Mouse (Mus musculus) intestine, postnatal 0 days (tissue): Measurements from ENCODE around the gene Scml4. TPM values are rescaled to one million over a fixed set of nuclear protein-coding genes. Genes with fewer than 3 reads are reported as not detected.

Experiments used
- ATAC-seq: fragments of 200-750 bp; cut with Nextera tagmentation; 2 replicates; pipeline ENCODE4 v1.8.0; 2017; ENCODE audit warnings: mild to moderate bottlenecking, moderate TSS enrichment, moderate library complexity
- H3K27ac ChIP-seq: fragments of 300-500 bp; sonication (generic); 2 replicates; pipeline ENCODE4 v1.5.1; 2014; ENCODE audit warnings: mild to moderate bottlenecking, low read depth, low read length, moderate library complexity
- H3K27me3 ChIP-seq: fragments of 300-500 bp; sonication (generic); replicated peaks from 2 replicates; pipeline ENCODE4 v1.6.1; 2014; ENCODE audit warnings: low read length, mixed read lengths; ENCODE audit not compliant: control insufficient read depth, insufficient read depth
- H3K36me3 ChIP-seq: fragments of 300-500 bp; sonication (generic); 2 replicates; pipeline ENCODE4 v1.6.1; 2014; ENCODE audit warnings: mild to moderate bottlenecking, moderate library complexity; ENCODE audit not compliant: control insufficient read depth, insufficient read depth
- H3K4me1 ChIP-seq: fragments of 300-500 bp; sonication (generic); replicated peaks from 2 replicates; pipeline ENCODE4 v1.6.1; 2014; ENCODE audit warnings: antibody characterized with exemption, low read length, mixed read lengths; ENCODE audit not compliant: control insufficient read depth, insufficient read depth
- H3K4me2 ChIP-seq: fragments of 300-500 bp; sonication (generic); replicated peaks from 2 replicates; pipeline ENCODE4 v1.6.1; 2014; ENCODE audit warnings: low read depth, mild to moderate bottlenecking, moderate library complexity
- H3K4me3 ChIP-seq: fragments of 300-500 bp; sonication (generic); 2 replicates; pipeline ENCODE4 v1.5.1; 2014; ENCODE audit warnings: low read depth, low read length
- H3K9ac ChIP-seq: fragments of 300-500 bp; sonication (generic); 2 replicates; pipeline ENCODE4 v1.6.1; 2014; ENCODE audit warnings: mild to moderate bottlenecking, low read depth, low read length
- H3K9me3 ChIP-seq: fragments of 300-500 bp; sonication (generic); 2 replicates; pipeline ENCODE4 v1.6.1; 2016; ENCODE audit warnings: mixed run types; ENCODE audit not compliant: control insufficient read depth
- CTCF ChIP-seq: sonication (generic); IDR thresholded peaks from 2 replicates; pipeline ENCODE4 v1.5.1; 2016; ENCODE audit warnings: low read depth, mild to moderate bottlenecking, control low read depth, antibody characterized with exemption, moderate library complexity
- WGBS: fragments of 180-500 bp; shearing (Covaris S2); extraction: QIAGEN DNeasy Blood & Tissue Kit; methylation state at CpG from one replicate; pipeline ENCODE4 v1.1.7; 2014; 5-methylcytosine and 5-hydroxymethylcytosine counted together
- polyA plus RNA-seq: library from polyadenylated mRNA; unstranded; fragments of >200 nt; fragmentation: Nextera tagmentation; extraction: Ambion mirVana; gene quantifications from 2 replicates; pipeline ENCODE4 v1.2.1, GENCODE M21; 2015

Gene Scml4
- polyA plus RNA-seq, 1 experiment from 2014 or later: 13.0 TPM

DNA sequence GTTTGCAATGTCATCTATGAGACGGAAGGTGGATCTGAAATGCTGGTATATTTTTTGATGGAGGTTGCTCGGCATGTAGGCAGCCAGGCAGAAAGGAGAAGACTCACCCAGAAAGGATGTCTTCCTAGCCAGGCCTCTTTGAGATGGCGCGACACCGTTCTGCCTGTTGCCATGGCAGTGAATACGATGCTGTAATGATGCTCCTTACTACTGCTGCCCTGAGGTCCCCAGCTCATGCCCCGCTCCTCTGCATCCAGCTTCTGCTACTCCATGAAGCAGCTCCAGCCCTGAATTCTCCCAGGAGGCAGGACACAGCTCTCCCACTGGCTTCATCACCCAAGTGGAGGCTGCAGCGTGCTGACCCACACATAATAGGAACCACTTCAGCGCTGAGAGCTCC, 130.8 kb downstream of the Scml4 start:
- Histone ChIP-seq H3K27ac (no peak overlapping the region), H3K9me3 (no peaks in the 10 kb centered on the region), H3K4me2 (no peak overlapping the region), H3K9ac (no peak overlapping the region), H3K27me3 (no peaks in the 10 kb centered on the region), H3K4me1 (no peaks in the 10 kb centered on the region), H3K4me3 (no peak overlapping the region), H3K36me3 (no peaks in the 10 kb centered on the region)
- TF ChIP-seq CTCF: no peak
- WGBS: 77% methylated on average over 9 of the region's 9 CpGs
- no peak for ATAC-seq

DNA sequence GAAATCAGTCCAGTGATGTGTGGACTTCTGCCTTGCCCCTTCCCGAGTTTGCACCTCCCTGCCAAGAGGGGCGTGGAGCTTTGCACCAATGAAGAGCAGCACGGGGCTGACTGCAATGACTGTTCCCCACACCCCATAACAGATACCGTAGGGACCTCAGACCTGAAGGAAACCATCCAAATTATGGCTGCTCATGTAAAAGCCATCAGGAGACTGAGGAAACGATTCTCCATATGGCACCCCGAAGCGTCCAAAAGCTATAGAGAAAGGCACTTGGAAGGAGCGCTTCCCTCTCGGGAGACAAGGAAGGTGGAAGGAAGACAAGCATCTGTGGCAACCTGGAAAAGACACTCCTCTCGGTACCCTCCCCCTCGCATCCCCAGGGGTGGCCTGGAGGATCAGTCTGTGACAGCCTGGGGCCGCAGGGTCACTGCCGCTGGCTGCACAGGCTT, 134.2 kb downstream of the Scml4 start:
- H3K4me2 ChIP-seq: no peak overlapping the region; the same call in 1 of the 2 replicates
- no peak overlapping the region for H3K4me3 ChIP-seq

DNA sequence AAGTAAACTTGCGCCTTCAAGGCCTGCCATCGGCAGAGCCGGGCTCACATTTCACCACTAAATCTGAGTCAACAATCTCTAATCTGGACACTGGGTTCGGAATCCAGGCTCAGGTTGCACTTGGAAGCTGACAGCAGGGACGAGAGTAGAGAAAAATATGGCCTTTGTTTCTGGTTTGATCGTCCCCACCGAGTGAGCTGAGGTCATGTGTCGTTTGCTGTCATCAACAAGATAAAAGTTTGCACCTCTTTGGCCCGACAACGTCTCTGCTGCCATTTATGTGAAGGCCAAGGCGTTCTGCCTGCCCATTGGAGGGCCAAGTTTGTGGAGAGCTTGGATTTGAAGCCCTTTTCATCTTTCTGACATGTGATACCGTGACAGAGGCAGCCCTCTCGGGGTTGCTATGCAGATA, 135.3 kb downstream of the Scml4 start:
- H3K27me3 ChIP-seq: no peaks in the 10 kb centered on the region
- H3K4me1 ChIP-seq: no peaks in the 10 kb centered on the region
- no peak for ATAC-seq
- no peak overlapping the region for H3K27ac ChIP-seq
- no peak overlapping the region for H3K9ac ChIP-seq
- no peaks in the 10 kb centered on the region for H3K9me3 ChIP-seq
- no peaks in the 10 kb centered on the region for H3K36me3 ChIP-seq
- no peak overlapping the region for H3K4me2 ChIP-seq
- 30% methylated on average over 13 of the region's 13 CpGs for WGBS
- TF ChIP-seq CTCF: no peak
- no peak overlapping the region for H3K4me3 ChIP-seq

More for the DNA sequence above, 134.2 kb downstream of the Scml4 start:
- TF ChIP-seq CTCF: no peak
- Histone ChIP-seq H3K4me1 (no peaks in the 10 kb centered on the region), H3K9me3 (no peaks in the 10 kb centered on the region), H3K9ac (no peak overlapping the region), H3K27ac (no peak overlapping the region), H3K36me3 (no peaks in the 10 kb centered on the region), H3K27me3 (no peaks in the 10 kb centered on the region)
- ATAC-seq: no peak
- 35% methylated on average over 13 of the region's 13 CpGs for WGBS

GRCm38 (mm10) chr10:42997278-42997677, 137.1 kb downstream of the Scml4 start:
- TF ChIP-seq CTCF: no peak
- WGBS: 80% methylated on average over 2 of the region's 2 CpGs
- H3K27me3 ChIP-seq: 0 out of 2 replicates have a peak, but pooled peaks cover 7% of the 10 kb centered on the region
- H3K4me1 ChIP-seq: no peaks in the 10 kb centered on the region
- 0 out of 2 replicates have a peak, but pooled peaks have one; percentile 25 for ATAC-seq
- no peak overlapping the region for H3K4me2 ChIP-seq
- H3K4me3 ChIP-seq: no peak overlapping the region
- H3K27ac ChIP-seq: no peak overlapping the region
- H3K9me3 ChIP-seq: no peaks in the 10 kb centered on the region
- no peak overlapping the region for H3K9ac ChIP-seq
- no peaks in the 10 kb centered on the region for H3K36me3 ChIP-seq

DNA sequence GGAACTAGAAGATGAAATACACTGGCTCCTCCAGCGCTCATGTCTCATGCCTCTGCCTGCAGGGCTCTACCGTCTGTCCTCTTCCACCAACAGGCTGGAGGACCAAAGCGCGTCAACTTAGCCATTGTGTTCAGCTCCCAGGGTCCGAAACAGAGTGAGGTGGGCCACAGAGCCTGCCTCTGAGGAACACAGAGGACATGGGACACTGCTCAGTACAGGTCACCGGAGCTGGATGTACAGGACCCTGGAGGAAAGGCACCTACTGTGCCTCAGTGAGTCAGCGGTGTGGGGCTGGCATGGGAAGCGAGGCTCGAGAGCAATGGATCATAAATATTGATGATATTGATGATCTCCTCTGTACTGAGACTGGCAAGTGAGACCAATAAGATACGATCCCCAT, 139.2 kb downstream of the Scml4 start:
- WGBS: 95% methylated on average over 10 of the region's 10 CpGs
- no peak overlapping the region for H3K9ac ChIP-seq
- no peak for TF ChIP-seq CTCF
- 0 out of 2 replicates have a peak, but pooled peaks cover 2% of the 10 kb centered on the region for H3K4me1 ChIP-seq
- no peak overlapping the region for H3K4me3 ChIP-seq
- 0 out of 2 replicates have a peak, but pooled peaks cover 7% of the 10 kb centered on the region for H3K27me3 ChIP-seq
- no peaks in the 10 kb centered on the region for H3K9me3 ChIP-seq
- no peak overlapping the region for H3K27ac ChIP-seq
- H3K36me3 ChIP-seq: no peaks in the 10 kb centered on the region
- H3K4me2 ChIP-seq: no peak overlapping the region
- ATAC-seq: no peak

DNA sequence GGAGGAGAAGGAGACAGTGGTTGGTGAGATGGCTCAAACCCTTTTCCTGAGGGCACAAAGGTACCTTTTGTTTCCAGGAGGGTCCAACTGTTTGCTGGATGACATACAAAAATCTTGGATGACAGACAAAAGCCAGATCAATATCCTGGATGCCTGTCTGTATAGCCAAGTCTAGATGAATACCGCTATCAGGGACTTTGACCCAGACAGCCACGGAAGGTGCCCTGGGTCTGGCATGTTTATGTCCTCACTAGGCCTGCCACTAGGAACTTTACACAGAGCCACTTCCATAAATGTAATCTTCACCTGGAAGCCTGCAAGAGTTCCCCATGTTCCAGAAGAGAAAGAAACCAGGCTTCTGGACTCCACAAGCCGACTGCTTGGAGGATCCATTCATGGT, 141.3 kb downstream of the Scml4 start:
- no peak overlapping the region for H3K4me2 ChIP-seq
- no peak for TF ChIP-seq CTCF
- no peak overlapping the region for H3K27ac ChIP-seq
- ATAC-seq: no peak
- H3K36me3 ChIP-seq: no peaks in the 10 kb centered on the region
- H3K4me1 ChIP-seq: 0 out of 2 replicates have a peak, but pooled peaks cover 2% of the 10 kb centered on the region
- H3K4me3 ChIP-seq: no peak overlapping the region
- 39% methylated on average over 3 of the region's 3 CpGs for WGBS
- H3K9me3 ChIP-seq: no peaks in the 10 kb centered on the region
- H3K27me3 ChIP-seq: 0 out of 2 replicates have a peak, but pooled peaks cover 7% of the 10 kb centered on the region
- no peak overlapping the region for H3K9ac ChIP-seq
